Mouse (Mus musculus) midbrain, embryonic 15.5 days (tissue): ENCODE results near the gene Cdkl5. TPM values are rescaled to one million over a fixed set of nuclear protein-coding genes. Genes with fewer than 3 reads are reported as not detected.
A peak's percentile ranks its signal among the peaks of the same experiment; 100 is the strongest.

Experiments
- ATAC-seq: fragments of 200-750 bp; cut with Nextera tagmentation; replicated peaks from 2 replicates; pipeline ENCODE4 v1.8.0; 2017; ENCODE audit warnings: moderate TSS enrichment
- H3K27ac ChIP-seq: fragments of 300-500 bp; sonication (generic); 2 replicates; pipeline ENCODE4 v1.5.1; 2015; ENCODE audit warnings: mild to moderate bottlenecking, inconsistent platforms
- H3K27me3 ChIP-seq: fragments of 300-500 bp; sonication (generic); replicated peaks from 2 replicates; pipeline ENCODE4 v1.6.1; 2015; ENCODE audit warnings: inconsistent platforms
- H3K36me3 ChIP-seq: fragments of 300-500 bp; sonication (generic); replicated peaks from 2 replicates; pipeline ENCODE4 v1.6.1; 2015; ENCODE audit warnings: inconsistent platforms
- H3K4me1 ChIP-seq: fragments of 300-500 bp; sonication (generic); 2 replicates; pipeline ENCODE4 v1.6.1; 2015; ENCODE audit warnings: inconsistent platforms
- H3K4me2 ChIP-seq: fragments of 300-500 bp; sonication (generic); 2 replicates; pipeline ENCODE4 v1.6.1; 2015; ENCODE audit warnings: inconsistent platforms, mild to moderate bottlenecking, moderate library complexity
- H3K4me3 ChIP-seq: fragments of 300-500 bp; sonication (generic); 2 replicates; pipeline ENCODE4 v1.5.1; 2015; ENCODE audit warnings: mild to moderate bottlenecking, inconsistent platforms
- H3K9ac ChIP-seq: fragments of 300-500 bp; sonication (generic); 2 replicates; pipeline ENCODE4 v1.6.1; 2015; ENCODE audit warnings: mild to moderate bottlenecking, inconsistent platforms
- H3K9me3 ChIP-seq: fragments of 300-500 bp; sonication (generic); 2 replicates; pipeline ENCODE4 v1.6.1; 2016; ENCODE audit warnings: inconsistent platforms
- WGBS: fragments of 180-500 bp; shearing (Covaris S2); methylation state at CpG from one replicate; pipeline ENCODE4 v1.1.7; 2015; ENCODE audit warnings: mixed read lengths; 5-methylcytosine and 5-hydroxymethylcytosine counted together
- polyA plus RNA-seq: library from polyadenylated mRNA; unstranded; fragments of >200 nt; fragmentation: Nextera tagmentation; extraction: Ambion mirVana; gene quantifications from 2 replicates; pipeline ENCODE4 v1.2.1, GENCODE M21; 2015

Cdkl5 gene
- polyA plus RNA-seq, 1 experiment from 2014 or later = 4.2 TPM

- H3K4me2 ChIP-seq = no peak overlapping the region
- 0 out of 2 replicates have a peak, but pooled peaks cover 9% of the 10 kb centered on the region for H3K27me3 ChIP-seq
- no peak overlapping the region for H3K9ac ChIP-seq
- no peak overlapping the region for H3K4me3 ChIP-seq
- no peak for ATAC-seq
- no peaks in the 10 kb centered on the region for H3K9me3 ChIP-seq
- no peaks in the 10 kb centered on the region for H3K4me1 ChIP-seq
- H3K36me3 ChIP-seq = no peaks in the 10 kb centered on the region
- H3K27ac ChIP-seq = no peak overlapping the region
- WGBS = 63% methylated on average over 2 of the region's 2 CpGs
Measured at GRCm38 (mm10) chrX:160905041-160905678, 89.3 kb downstream of the Cdkl5 start.

GRCm38 (mm10) chrX:160901118-160901517 lies 93.4 kb downstream of the Cdkl5 start:
- ATAC-seq = no peak
- H3K9ac ChIP-seq = no peak overlapping the region
- H3K27ac ChIP-seq = no peak overlapping the region
- H3K36me3 ChIP-seq = no peaks in the 10 kb centered on the region
- no peak overlapping the region for H3K4me3 ChIP-seq
- no peaks in the 10 kb centered on the region for H3K4me1 ChIP-seq
- H3K4me2 ChIP-seq = no peak overlapping the region
- 97% methylated on average over 2 of the region's 2 CpGs for WGBS
- peaks cover 6% of the 10 kb centered on the region; the same call in 1 of the 2 replicates for H3K27me3 ChIP-seq
- no peaks in the 10 kb centered on the region for H3K9me3 ChIP-seq

GRCm38 (mm10) chrX:160892077-160892476 lies 102.4 kb downstream of the Cdkl5 start:
- Histone ChIP-seq H3K4me1 (no peaks in the 10 kb centered on the region), H3K4me3 (no peak overlapping the region)

GRCm38 (mm10) chrX:160886301-160886700 lies 108.2 kb downstream of the Cdkl5 start:
- 62% methylated on average over 2 of the region's 2 CpGs for WGBS
- Histone ChIP-seq H3K4me1 (no peaks in the 10 kb centered on the region), H3K27ac (no peak overlapping the region), H3K27me3 (no peaks in the 10 kb centered on the region; the same call in 1 of the 2 replicates), H3K36me3 (no peaks in the 10 kb centered on the region), H3K4me3 (no peak overlapping the region), H3K9ac (no peak overlapping the region), H3K4me2 (no peak overlapping the region), H3K9me3 (no peaks in the 10 kb centered on the region)
- ATAC-seq = no peak

More at GRCm38 (mm10) chrX:160892077-160892476, 102.4 kb downstream of the Cdkl5 start:
- ATAC-seq = no peak
- no peak overlapping the region for H3K9ac ChIP-seq
- no peaks in the 10 kb centered on the region for H3K9me3 ChIP-seq
- H3K27ac ChIP-seq = no peak overlapping the region
- 69% methylated on average over 1 of the region's 1 CpGs for WGBS
- H3K27me3 ChIP-seq = no peaks in the 10 kb centered on the region; the same call in 1 of the 2 replicates
- no peaks in the 10 kb centered on the region for H3K36me3 ChIP-seq
- no peak overlapping the region for H3K4me2 ChIP-seq

- no peak overlapping the region for H3K4me3 ChIP-seq
- H3K4me1 ChIP-seq = 0 out of 2 replicates have a peak, but pooled peaks cover 5% of the 10 kb centered on the region
- no peak overlapping the region for H3K4me2 ChIP-seq
- 87% methylated on average over 4 of the region's 4 CpGs for WGBS
- no peak for ATAC-seq
- no peaks in the 10 kb centered on the region for H3K36me3 ChIP-seq
- peaks cover 12% of the 10 kb centered on the region for H3K27me3 ChIP-seq
- no peak overlapping the region for H3K27ac ChIP-seq
- H3K9me3 ChIP-seq = no peaks in the 10 kb centered on the region
- no peak overlapping the region for H3K9ac ChIP-seq
Measured at GRCm38 (mm10) chrX:160866576-160866975, 127.9 kb downstream of the Cdkl5 start.

GRCm38 (mm10) chrX:160865022-160865421 lies 129.5 kb downstream of the Cdkl5 start:
- Histone ChIP-seq H3K4me3 (no peak overlapping the region), H3K9me3 (no peaks in the 10 kb centered on the region), H3K27ac (no peak overlapping the region), H3K4me1 (0 out of 2 replicates have a peak, but pooled peaks cover 5% of the 10 kb centered on the region), H3K36me3 (no peaks in the 10 kb centered on the region), H3K27me3 (peaks cover 12% of the 10 kb centered on the region), H3K9ac (no peak overlapping the region), H3K4me2 (no peak overlapping the region)
- no peak for ATAC-seq
- WGBS = 24% methylated on average over 4 of the region's 4 CpGs

GRCm38 (mm10) chrX:160863689-160864383 lies 130.7 kb downstream of the Cdkl5 start:
- Histone ChIP-seq H3K9me3 (no peaks in the 10 kb centered on the region), H3K9ac (no peak overlapping the region), H3K4me2 (no peak overlapping the region), H3K4me3 (no peak overlapping the region), H3K36me3 (no peaks in the 10 kb centered on the region), H3K27ac (no peak overlapping the region), H3K4me1 (0 out of 2 replicates have a peak, but pooled peaks cover 5% of the 10 kb centered on the region), H3K27me3 (peaks cover 12% of the 10 kb centered on the region; the same call in 1 of the 2 replicates)
- ATAC-seq = 0 out of 2 replicates have a peak, but pooled peaks have one; percentile 37
- 47% methylated on average over 4 of the region's 4 CpGs for WGBS

GRCm38 (mm10) chrX:160808226-160808625 lies 186.3 kb downstream of the Cdkl5 start:
- Histone ChIP-seq H3K27me3 (peaks cover 13% of the 10 kb centered on the region), H3K4me1 (no peaks in the 10 kb centered on the region), H3K9me3 (no peaks in the 10 kb centered on the region), H3K36me3 (no peaks in the 10 kb centered on the region), H3K4me2 (no peak overlapping the region), H3K4me3 (no peak overlapping the region), H3K9ac (no peak overlapping the region), H3K27ac (no peak overlapping the region)
- no peak for ATAC-seq
- WGBS = 80% methylated on average over 7 of the region's 7 CpGs

GRCm38 (mm10) chrX:160804409-160805150 lies 189.9 kb downstream of the Cdkl5 start:
- Histone ChIP-seq H3K4me2 (no peak overlapping the region), H3K27ac (no peak overlapping the region), H3K9ac (no peak overlapping the region), H3K36me3 (no peaks in the 10 kb centered on the region), H3K9me3 (no peaks in the 10 kb centered on the region), H3K4me1 (no peaks in the 10 kb centered on the region), H3K27me3 (peaks cover 13% of the 10 kb centered on the region), H3K4me3 (no peak overlapping the region)
- ATAC-seq = no peak
- 82% methylated on average over 4 of the region's 4 CpGs for WGBS

- no peak for ATAC-seq
- no peaks in the 10 kb centered on the region for H3K4me1 ChIP-seq
- peaks cover 6% of the 10 kb centered on the region; the same call in 1 of the 2 replicates for H3K27me3 ChIP-seq
- 74% methylated on average over 4 of the region's 4 CpGs for whole genome bisulfite sequencing
- no peaks in the 10 kb centered on the region for H3K36me3 ChIP-seq
- no peak overlapping the region for H3K4me3 ChIP-seq
- H3K27ac ChIP-seq = no peak overlapping the region
- H3K4me2 ChIP-seq = no peak overlapping the region
- H3K9ac ChIP-seq = no peak overlapping the region
- no peaks in the 10 kb centered on the region for H3K9me3 ChIP-seq
Measured at GRCm38 (mm10) chrX:160794920-160795319, 199.6 kb downstream of the Cdkl5 start.

GRCm38 (mm10) chrX:160782276-160782675 lies 212.2 kb downstream of the Cdkl5 start:
- 80% methylated on average over 5 of the region's 5 CpGs for WGBS
- ATAC-seq = no peak

GRCm38 (mm10) chrX:160773033-160773432 lies 221.5 kb downstream of the Cdkl5 start:
- Histone ChIP-seq H3K27me3 (peaks cover 11% of the 10 kb centered on the region; the same call in 1 of the 2 replicates), H3K4me2 (no peak overlapping the region), H3K9ac (no peak overlapping the region), H3K4me1 (no peaks in the 10 kb centered on the region), H3K36me3 (no peaks in the 10 kb centered on the region), H3K27ac (no peak overlapping the region), H3K4me3 (no peak overlapping the region), H3K9me3 (no peaks in the 10 kb centered on the region)
- ATAC-seq = no peak
- WGBS = 25% methylated on average over 1 of the region's 1 CpGs

More at GRCm38 (mm10) chrX:160782276-160782675, 212.2 kb downstream of the Cdkl5 start:
- H3K9me3 ChIP-seq = no peaks in the 10 kb centered on the region
- no peaks in the 10 kb centered on the region for H3K36me3 ChIP-seq
- H3K9ac ChIP-seq = no peak overlapping the region
- no peak overlapping the region for H3K27ac ChIP-seq
- no peak overlapping the region for H3K4me3 ChIP-seq
- no peaks in the 10 kb centered on the region for H3K4me1 ChIP-seq
- H3K4me2 ChIP-seq = no peak overlapping the region
- H3K27me3 ChIP-seq = 0 out of 2 replicates have a peak, but pooled peaks cover 3% of the 10 kb centered on the region
